Mouse (Mus musculus): ENCODE results near the gene Brip1.

- TF ChIP-seq CTCF (IDR thresholded peaks at IDR 0.05; ENCODE audit: low read depth) (no peak), EP300 (IDR thresholded peaks at IDR 0.05; ENCODE audit: low read depth) (no peak)
Measured at GRCm38 (mm10) chr11:86225761-86226160, 24.8 kb upstream of the Brip1 start.

All from heart, postnatal 0 days (tissue).